8 mouse cellular contexts compared by ENCODE assay signal in genomic region chr10:31312865-31313848, GRCm38 (mm10). TPM values are rescaled to one million over a fixed set of nuclear protein-coding genes. Genes with fewer than 3 reads are reported as not detected.
A peak's percentile ranks its signal among the peaks of the same experiment; 100 is the strongest.
DNase-seq lines count a peak whose midpoint lies in the region; ATAC-seq and TF ChIP-seq lines count a peak whose summit lies in the region.

Gene Hddc2, plus strand, starts transcription at chr10:31313383.

- no peak for TF ChIP-seq CTCF in brain, embryonic 14.5 days (IDR thresholded peaks at IDR 0.05; ENCODE audit: borderline replicate concordance, extremely low read depth, insufficient read depth, insufficient read length)
- 0 out of 2 replicates have a peak, but pooled peaks have one; percentile 3 for TF ChIP-seq CTCF in kidney, postnatal 0 days (IDR thresholded peaks at IDR 0.05; ENCODE audit: low read depth)

- H3K27me3 ChIP-seq in erythroblast, embryonic 14.5 days (ENCODE audit: control insufficient read depth) = no peaks in the 10 kb centered on the region
- H3K27me3 ChIP-seq in heart, embryonic 12.5 days (replicated peaks) = no peaks in the 10 kb centered on the region
- no peaks in the 10 kb centered on the region for H3K27me3 ChIP-seq in kidney, postnatal 0 days (ENCODE audit: insufficient read depth, low read length)
- no peaks in the 10 kb centered on the region for H3K27me3 ChIP-seq in liver, embryonic 13.5 days
- H3K27me3 ChIP-seq in stomach, embryonic 16.5 days (ENCODE audit: control insufficient read depth, insufficient read depth, low read length) = no peaks in the 10 kb centered on the region

- peak; percentile 88 for DNase-seq in CD4-positive helper T cell, adult 2 months (ENCODE audit: low read depth, low spot score)
- DNase-seq in brain, embryonic 14.5 days (ENCODE audit: low read depth) = peak; percentile 94
- DNase-seq in kidney, postnatal 0 days (ENCODE audit: low spot score) = peak; percentile 95
- peak; percentile 71 for DNase-seq in liver, embryonic 13.5 days
- peak; percentile 86 for DNase-seq in neural tube, embryonic 10.5 days (ENCODE audit: extremely low spot score, low spot score)

- peak; percentile 94 for ATAC-seq in heart, embryonic 12.5 days (ENCODE audit: insufficient number of reproducible peaks, low FRiP score)
- peak; percentile 98 for ATAC-seq in kidney, postnatal 0 days (replicated peaks; ENCODE audit: low FRiP score, low read depth)
- ATAC-seq in liver, embryonic 13.5 days (ENCODE audit: low read depth) = peak; percentile 95
- peak; percentile 98 for ATAC-seq in stomach, embryonic 16.5 days (ENCODE audit: insufficient read depth, low FRiP score)

- H3K9ac ChIP-seq in heart, embryonic 12.5 days = peak within 1 kb of the TSS; percentile 82
- peak within 1 kb of the TSS; percentile 93 for H3K9ac ChIP-seq in kidney, postnatal 0 days (ENCODE audit: low read depth, low read length)
- H3K9ac ChIP-seq in liver, embryonic 13.5 days = peak within 1 kb of the TSS; percentile 74
- H3K9ac ChIP-seq in stomach, embryonic 16.5 days (ENCODE audit: low read length) = peak within 1 kb of the TSS; percentile 95

- peaks cover 21% of the 10 kb centered on the region for H3K4me1 ChIP-seq in erythroblast, embryonic 14.5 days (ENCODE audit: control insufficient read depth)
- H3K4me1 ChIP-seq in heart, embryonic 12.5 days (replicated peaks) = peaks cover 3% of the 10 kb centered on the region; the same call in 1 of the 2 replicates
- no peaks in the 10 kb centered on the region; the same call in 1 of the 2 replicates for H3K4me1 ChIP-seq in kidney, postnatal 0 days (replicated peaks; ENCODE audit: insufficient read depth, low read length)
- H3K4me1 ChIP-seq in liver, embryonic 13.5 days (replicated peaks) = peaks cover 15% of the 10 kb centered on the region
- H3K4me1 ChIP-seq in stomach, embryonic 16.5 days (ENCODE audit: control insufficient read depth, insufficient read depth, low read length) = peaks cover 8% of the 10 kb centered on the region; the same call in 1 of the 2 replicates

- peak within 1 kb of the TSS; percentile 87 for H3K27ac ChIP-seq in heart, embryonic 12.5 days (ENCODE audit: poor library complexity, severe bottlenecking)
- H3K27ac ChIP-seq in kidney, postnatal 0 days = peak within 1 kb of the TSS; percentile 95
- H3K27ac ChIP-seq in liver, embryonic 13.5 days = peak within 1 kb of the TSS; percentile 69
- peak within 1 kb of the TSS; percentile 98 for H3K27ac ChIP-seq in stomach, embryonic 16.5 days (ENCODE audit: low read length)

- peak; percentile 63 for TF ChIP-seq POLR2A in brain, embryonic 14.5 days (IDR thresholded peaks at IDR 0.05; ENCODE audit: borderline replicate concordance, extremely low read depth, insufficient read depth, insufficient read length, poor library complexity, severe bottlenecking)

- H3K4me2 ChIP-seq in heart, embryonic 12.5 days = peak within 1 kb of the TSS; percentile 69
- H3K4me2 ChIP-seq in kidney, postnatal 0 days (ENCODE audit: low read length) = peak within 1 kb of the TSS; percentile 73
- H3K4me2 ChIP-seq in liver, embryonic 13.5 days = peak within 1 kb of the TSS; percentile 84
- peak within 1 kb of the TSS; percentile 59 for H3K4me2 ChIP-seq in stomach, embryonic 16.5 days (ENCODE audit: low read depth, low read length)

- WGBS in heart, embryonic 12.5 days = 4% methylated on average over 38 of the region's 44 CpGs
- WGBS in kidney, postnatal 0 days = 3% methylated on average over 41 of the region's 44 CpGs
- 3% methylated on average over 41 of the region's 44 CpGs for WGBS in liver, embryonic 13.5 days (ENCODE audit: insufficient replicate concordance)
- WGBS in stomach, embryonic 16.5 days = 3% methylated on average over 40 of the region's 44 CpGs

- H3K9me3 ChIP-seq in erythroblast, embryonic 14.5 days (ENCODE audit: control insufficient read depth, low read length) = no peaks in the 10 kb centered on the region
- no peaks in the 10 kb centered on the region for H3K9me3 ChIP-seq in heart, embryonic 12.5 days (replicated peaks)
- H3K9me3 ChIP-seq in kidney, postnatal 0 days (replicated peaks; ENCODE audit: low read length) = no peaks in the 10 kb centered on the region
- no peaks in the 10 kb centered on the region for H3K9me3 ChIP-seq in liver, embryonic 13.5 days (replicated peaks)
- no peaks in the 10 kb centered on the region for H3K9me3 ChIP-seq in stomach, embryonic 16.5 days (replicated peaks; ENCODE audit: control insufficient read depth, low read length)

- peaks cover under 1% of the 10 kb centered on the region; the same call in 1 of the 2 replicates for H3K36me3 ChIP-seq in erythroblast, embryonic 14.5 days (ENCODE audit: control insufficient read depth)
- H3K36me3 ChIP-seq in heart, embryonic 12.5 days = peaks cover 15% of the 10 kb centered on the region
- 0 out of 2 replicates have a peak, but pooled peaks cover 10% of the 10 kb centered on the region for H3K36me3 ChIP-seq in kidney, postnatal 0 days (ENCODE audit: insufficient read depth, low read length)
- H3K36me3 ChIP-seq in liver, embryonic 13.5 days = no peaks in the 10 kb centered on the region
- H3K36me3 ChIP-seq in stomach, embryonic 16.5 days (ENCODE audit: control insufficient read depth, insufficient read depth, low read length) = peaks cover 3% of the 10 kb centered on the region; the same call in 1 of the 2 replicates

- H3K4me3 ChIP-seq in erythroblast, embryonic 14.5 days (replicated peaks) = peak within 1 kb of the TSS; percentile 72
- H3K4me3 ChIP-seq in heart, embryonic 12.5 days = peak within 1 kb of the TSS; percentile 73
- peak within 1 kb of the TSS; percentile 74 for H3K4me3 ChIP-seq in kidney, postnatal 0 days (replicated peaks; ENCODE audit: low read depth, low read length)
- peak within 1 kb of the TSS; percentile 70 for H3K4me3 ChIP-seq in liver, embryonic 13.5 days (replicated peaks)
- H3K4me3 ChIP-seq in stomach, embryonic 16.5 days (replicated peaks; ENCODE audit: low read length) = peak within 1 kb of the TSS; percentile 84

RNA-seq across cellular contexts. Expression of gene Hddc2, which starts in this region (rescaled TPM):
- polyA plus RNA-seq in brain, embryonic 14.5 days (2012; rRNA removed) = 26.4 and 30.5 TPM in 2 replicates
- 0.03 TPM in 1 of 2 replicates, not detected in the other for polyA plus RNA-seq in erythroblast, embryonic 14.5 days (2012)
- polyA plus RNA-seq in heart, embryonic 12.5 days (2016; fragmentation: Nextera tagmentation; extraction: Ambion mirVana) = 49.9 and 53.4 TPM in 2 replicates
- 87.8 and 96.4 TPM in 2 replicates for polyA plus RNA-seq in kidney, postnatal 0 days (2015; fragmentation: Nextera tagmentation; extraction: Ambion mirVana)
- 25.9 and 26.5 TPM in 2 replicates for polyA plus RNA-seq in liver, embryonic 13.5 days (2015; fragmentation: Nextera tagmentation; extraction: Ambion mirVana)
- 56.7 and 58.3 TPM in 2 replicates for polyA plus RNA-seq in stomach, embryonic 16.5 days (2015; fragmentation: Nextera tagmentation; extraction: Ambion mirVana)

Comparison
In these comparisons a context has a peak if more than half of its experiments do, and no peak if none do; other contexts are left out.
1. Peak in every context shown above with its lines: DNase-seq, ATAC-seq, H3K4me3 ChIP-seq and H3K27ac ChIP-seq.
2. RNA of gene Hddc2 (polyA plus RNA-seq): 87.8 to 96.4 TPM in kidney, postnatal 0 days, 56.7 to 58.3 TPM in stomach, embryonic 16.5 days, 49.9 to 53.4 TPM in heart, embryonic 12.5 days, 25.9 to 26.5 TPM in liver, embryonic 13.5 days and 26.4 to 30.5 TPM in brain, embryonic 14.5 days; 0.03 TPM in erythroblast, embryonic 14.5 days; every median in the first group is over 10 times any median in the second.